Mouse (Mus musculus) retina, adult 2 months (tissue): ENCODE measurements around the gene Astn2.
"Not testable (repeated sequence)": the region's sequence is repeated elsewhere in the genome, so short reads cannot be mapped to it uniquely, and the experiment has no call there.

Experiments used
- DNase-seq: peaks from one replicate; pipeline ENCODE4 v3.0.0-alpha.2; 2012; ENCODE audit warnings: low read depth, low spot score

Gene Astn2

DNA sequence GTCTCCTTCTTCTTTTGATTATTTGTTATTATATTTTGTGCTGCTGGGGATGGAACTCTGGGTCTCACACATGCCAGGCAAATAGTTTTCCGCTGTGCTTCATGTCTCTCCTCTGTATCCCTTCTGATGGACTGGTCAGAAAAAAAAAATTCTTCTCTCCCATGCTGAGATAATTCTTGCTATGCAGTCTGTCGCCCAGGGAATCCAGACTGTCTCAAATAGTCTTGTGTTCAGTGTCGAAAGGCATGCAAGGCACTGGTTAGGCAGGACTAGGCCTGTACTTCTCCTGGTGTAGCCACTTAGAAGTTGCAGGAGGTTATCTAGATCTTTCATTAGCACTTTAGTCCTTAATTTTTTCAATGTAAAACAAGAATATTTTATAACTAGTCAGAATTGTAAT lies 642.8 kb downstream of the Astn2 start:
- DNase-seq: no peak

DNA sequence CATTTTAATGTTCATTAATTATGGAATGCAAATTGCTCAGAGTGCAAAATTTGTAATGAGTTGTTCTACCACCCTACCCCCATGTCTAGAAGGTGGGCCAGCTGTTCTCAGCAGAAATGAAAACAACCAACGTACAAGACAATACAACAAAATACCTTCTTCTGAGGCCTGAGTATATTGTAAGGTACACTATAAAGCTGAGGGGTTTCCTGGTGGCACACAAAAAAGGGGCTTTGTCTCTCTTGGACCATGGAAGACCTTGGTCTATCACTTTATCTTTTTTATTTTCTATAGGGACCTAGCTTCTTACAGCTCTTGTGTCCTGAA lies 645.6 kb downstream of the Astn2 start:
- no peak for DNase-seq

DNA sequence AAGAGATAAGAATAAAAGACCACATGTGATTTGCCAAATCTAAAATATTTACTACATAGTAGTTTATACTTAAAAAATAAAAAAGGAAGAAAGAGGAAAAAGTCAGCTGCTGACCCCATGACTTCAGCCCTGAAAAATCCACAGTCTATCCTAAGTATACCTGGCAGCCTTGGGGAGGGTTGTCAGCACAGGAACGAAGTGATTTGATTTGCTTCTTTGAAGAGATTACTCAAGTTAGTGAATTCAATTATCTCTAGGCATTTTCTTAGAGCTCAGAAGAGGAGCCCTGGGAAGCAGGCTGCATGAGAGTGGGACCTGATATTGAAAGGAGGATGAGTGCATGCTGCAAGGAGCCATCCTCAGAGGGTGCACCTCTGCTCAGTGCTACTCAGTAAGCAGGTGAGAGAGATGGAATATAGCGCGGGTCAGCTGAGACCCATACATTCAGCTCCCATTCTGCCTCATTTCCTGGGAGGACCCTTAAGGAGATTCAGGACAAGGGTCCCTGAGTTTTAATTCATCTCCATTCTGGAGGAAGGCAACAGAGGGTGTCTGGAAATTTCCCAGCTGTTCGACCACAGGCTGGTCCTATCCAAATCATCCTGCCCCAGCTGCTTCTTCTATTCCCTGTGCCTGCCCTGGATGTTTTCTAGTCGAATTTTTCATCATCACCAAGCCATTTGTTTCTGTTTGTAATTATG lies 646.1 kb downstream of the Astn2 start:
- DNase-seq: no peak

DNA sequence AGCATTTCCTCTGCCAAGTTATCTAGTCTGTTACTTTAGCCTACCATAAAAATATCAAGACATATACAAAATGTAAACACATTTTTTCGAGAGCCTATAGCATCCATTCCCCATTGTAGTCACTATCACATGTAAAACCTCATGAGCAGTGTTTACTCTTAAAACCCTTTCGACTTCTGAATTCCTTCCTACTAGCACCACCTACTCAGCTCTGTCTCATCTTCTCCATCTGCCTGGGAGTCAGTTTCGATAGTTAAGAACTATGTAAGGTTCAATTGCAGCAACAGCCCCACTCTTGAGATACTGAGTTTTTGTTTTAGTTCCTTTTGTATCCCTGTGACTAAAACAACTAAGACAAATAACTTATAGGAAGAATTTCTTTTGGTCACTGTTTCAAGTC lies 651.5 kb downstream of the Astn2 start:
- no peak for DNase-seq

DNA sequence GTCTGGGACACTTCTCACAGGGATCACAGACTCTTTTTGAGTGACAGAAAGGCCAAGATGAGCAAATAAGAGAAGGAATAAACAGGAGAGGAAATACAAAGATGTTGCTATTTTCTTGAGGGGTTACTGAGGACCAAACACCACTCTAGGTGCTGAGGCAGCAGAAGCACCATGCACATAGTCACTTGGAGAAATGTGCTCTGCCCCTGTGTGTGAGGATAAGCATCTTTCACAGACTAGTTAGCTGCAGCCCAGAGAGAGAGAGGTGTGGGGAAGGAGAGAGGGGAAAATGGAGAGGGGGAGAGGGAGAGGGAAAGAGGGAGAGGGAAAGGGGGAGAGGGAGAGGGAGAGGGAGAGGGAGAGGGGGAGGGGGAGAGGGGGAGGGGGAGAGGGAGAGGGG lies 659.6 kb downstream of the Astn2 start:
- no peak for DNase-seq

DNA sequence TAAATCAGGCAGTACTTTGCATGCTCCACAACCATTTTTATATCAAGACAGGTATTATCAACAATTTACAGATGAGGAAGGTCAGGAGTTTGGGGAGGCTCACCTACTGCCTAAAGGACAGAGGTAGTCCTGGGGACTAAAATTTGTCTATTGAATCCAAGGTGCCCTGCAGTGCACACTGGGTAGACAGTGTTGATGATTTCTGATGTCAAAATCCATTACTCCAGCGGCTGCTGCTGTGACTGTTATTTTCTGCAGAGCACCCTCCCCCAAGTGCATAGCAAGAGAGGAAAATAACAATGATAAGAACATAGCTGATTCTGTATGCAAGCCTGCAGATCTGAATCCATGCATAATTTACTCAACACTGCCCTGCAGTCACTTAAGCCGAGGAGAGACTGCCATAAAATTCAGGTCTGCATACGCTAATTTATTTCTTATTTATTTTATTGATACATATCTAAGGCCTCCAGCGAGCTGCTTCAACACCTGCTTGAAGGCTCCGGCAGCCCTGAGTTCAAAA lies 660.3 kb downstream of the Astn2 start:
- DNase-seq: no peak

DNA sequence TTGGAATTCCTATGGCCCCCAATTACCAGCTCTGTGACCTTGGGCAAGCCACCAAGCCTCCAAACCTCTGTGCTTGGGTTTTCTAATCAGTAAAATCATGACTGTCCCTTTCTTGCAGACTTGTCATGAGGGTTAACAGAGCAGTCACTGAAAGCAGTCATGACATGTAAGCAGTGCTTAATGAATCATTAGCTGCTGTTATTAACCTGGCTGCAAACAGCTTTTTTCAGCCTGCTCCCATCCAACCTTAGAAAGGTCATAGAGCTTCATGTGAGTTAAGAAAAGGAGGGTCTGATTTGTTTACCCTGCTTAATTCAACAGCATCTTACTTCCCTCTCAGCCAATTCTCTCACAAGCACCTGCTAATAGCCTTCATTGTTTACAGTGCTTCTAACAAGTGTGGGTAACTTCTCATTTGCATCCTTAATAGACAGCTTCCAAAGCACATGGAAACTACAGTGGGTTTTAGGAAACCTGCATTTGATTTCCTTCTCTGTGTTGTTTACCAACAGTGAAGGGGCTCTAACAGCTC lies 661.2 kb downstream of the Astn2 start:
- no peak for DNase-seq

DNA sequence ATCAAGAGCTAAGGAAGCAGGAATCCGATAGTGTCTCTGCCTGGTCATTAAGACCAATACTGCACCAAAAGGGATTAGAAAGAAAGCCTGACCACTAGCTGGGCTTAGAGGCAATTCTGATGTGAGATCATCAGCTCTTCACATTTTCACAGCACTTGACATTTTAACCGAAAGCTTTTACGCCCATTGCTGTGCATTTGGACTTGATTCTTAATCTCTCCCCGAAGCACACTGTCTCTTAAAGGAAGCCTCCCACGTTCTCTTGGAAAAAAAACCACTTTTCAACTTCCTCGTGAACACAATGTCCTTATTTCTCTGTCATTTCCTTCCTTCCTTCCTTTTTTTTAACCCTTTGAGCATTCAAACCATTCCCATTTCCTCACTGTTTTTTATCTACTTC lies 680.0 kb downstream of the Astn2 start:
- DNase-seq: no peak

DNA sequence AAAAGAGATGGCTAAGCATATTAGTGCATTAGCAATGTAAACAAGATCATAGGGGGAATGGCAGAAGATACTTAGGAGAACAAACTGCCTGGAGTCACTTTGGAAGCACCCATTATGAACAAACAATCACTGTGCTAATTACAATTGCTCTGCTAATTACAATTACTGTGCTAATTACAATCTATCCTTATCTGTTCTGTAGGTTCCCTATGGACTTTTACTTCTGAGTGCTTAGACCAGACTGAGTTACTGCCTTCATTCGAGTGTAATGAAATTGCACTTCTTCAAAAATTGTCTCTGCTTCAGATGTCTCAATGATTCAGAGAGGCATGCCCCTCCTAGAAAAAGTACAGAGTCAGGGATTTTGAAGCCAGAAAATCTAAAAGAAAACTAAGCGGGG lies 684.8 kb downstream of the Astn2 start:
- DNase-seq: no peak

DNA sequence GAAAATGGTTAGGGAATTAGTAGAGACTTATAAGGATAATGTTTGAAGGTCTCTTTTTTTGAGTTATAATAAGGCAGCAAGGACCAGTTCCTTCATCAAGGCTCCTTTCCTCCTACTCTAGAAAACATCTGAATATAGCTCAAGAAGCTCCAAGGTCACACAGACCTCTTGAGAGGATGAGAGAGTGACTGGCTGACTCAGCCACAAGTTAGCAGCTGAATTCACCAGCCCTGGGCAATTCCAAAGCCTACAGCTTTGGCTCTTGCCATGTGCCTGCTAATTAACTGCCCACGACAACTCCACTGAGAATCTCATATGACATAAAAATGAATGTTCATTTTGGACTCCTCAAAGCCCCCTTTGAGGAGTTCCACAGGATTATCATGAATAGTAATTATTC lies 686.5 kb downstream of the Astn2 start:
- DNase-seq: no peak

DNA sequence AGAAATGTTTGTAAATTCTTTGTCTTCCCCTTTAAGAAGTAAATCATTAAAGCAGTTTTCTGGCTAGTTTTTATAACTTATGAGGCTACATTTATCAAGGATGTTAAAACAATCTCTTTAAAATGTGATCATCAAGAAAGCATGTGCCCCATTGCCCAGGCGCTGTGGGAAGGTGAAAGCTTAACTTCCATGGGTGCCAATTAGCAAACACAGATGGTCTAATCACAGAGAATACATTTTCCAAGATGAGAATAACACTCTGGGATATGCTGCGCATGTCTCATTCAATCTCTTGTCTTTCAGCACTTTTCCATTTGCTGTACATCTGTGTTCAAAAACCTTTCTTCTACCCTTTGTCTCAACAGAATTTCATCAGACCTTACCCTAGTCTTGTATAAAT lies 688.3 kb downstream of the Astn2 start:
- no peak for DNase-seq

DNA sequence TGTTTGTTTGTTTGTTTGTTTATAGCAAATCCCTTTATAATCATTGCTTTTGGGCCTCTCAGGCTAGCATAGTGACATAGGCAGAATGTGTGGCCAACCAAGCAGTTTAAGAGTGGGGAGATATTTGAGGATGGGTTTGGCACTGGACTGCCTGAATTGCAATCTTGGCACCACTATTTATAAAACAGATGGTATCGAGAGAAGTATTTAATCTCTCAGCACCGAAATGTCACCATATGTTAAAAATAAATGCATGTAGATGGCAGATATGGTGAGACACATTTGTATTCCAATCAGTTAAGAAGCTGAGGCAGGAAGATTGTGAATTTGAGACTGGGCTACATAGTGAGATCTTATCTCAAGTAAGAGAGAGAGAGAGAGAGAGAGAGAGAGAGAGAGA lies 692.7 kb downstream of the Astn2 start:
- DNase-seq: no peak

DNA sequence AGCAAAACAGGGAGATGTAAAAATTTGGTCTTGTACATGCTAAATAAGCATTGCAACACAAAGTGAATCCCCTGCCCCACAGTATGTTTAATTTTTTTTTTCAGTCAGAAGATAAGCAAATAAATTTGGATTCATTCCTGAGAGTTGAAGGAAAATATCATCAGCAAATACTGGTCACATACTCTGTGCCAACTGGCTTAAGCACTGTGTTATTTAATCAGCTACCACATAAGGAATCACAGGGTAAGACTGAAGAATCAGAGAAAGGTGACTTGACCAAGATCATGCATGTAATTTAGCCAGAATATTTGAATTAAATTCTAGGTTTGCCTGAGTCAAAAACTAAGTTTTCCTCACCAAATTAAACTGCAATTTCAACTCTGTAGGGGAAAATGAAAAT lies 693.8 kb downstream of the Astn2 start:
- no peak for DNase-seq

DNA sequence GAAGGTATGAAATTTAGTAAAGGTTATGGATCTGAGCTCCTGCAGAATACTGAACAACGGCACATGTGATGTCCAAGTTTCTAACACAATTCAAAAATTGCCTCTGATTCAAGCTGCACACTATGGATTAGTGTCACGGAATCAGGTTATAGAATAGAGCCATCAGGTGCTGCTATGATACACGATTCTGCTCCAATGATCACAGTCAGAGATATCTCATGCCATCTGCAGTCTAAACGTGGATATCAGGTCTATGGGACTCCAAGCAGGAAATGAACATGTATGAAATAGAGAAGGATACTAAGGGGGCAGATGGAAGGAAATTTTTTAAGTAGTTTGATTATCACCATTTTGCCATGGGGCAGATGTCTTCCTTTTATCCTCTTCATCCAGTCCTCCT lies 702.6 kb downstream of the Astn2 start:
- no peak for DNase-seq

DNA sequence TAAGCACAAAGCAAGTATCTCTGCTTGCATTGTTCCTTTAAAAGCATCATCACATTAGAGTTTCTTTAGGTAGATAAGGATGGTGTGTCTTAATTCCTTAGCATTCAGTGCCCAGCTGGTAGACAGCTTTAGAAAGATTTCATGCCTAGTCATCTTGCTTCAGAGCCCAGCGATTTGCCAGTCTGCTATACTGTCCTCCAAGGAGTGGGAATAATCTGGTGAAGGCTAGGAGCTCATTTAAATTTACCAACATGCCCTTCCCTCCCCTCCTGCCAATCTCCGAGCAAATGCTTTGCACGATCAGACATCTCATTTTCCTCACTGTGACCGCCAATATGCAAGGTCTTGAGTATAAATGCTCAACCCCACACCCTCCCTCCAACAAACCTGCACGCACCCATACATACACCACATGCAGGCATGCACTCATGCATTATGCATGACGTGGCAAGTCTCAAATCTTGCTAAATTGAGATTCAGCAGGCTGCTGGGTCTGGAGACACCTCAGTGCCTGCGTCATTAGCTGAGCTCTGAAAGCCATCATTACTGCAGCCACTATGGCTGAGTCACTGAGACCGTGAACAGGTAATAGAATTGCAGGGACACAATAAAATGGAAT lies 704.6 kb downstream of the Astn2 start:
- no peak for DNase-seq

DNA sequence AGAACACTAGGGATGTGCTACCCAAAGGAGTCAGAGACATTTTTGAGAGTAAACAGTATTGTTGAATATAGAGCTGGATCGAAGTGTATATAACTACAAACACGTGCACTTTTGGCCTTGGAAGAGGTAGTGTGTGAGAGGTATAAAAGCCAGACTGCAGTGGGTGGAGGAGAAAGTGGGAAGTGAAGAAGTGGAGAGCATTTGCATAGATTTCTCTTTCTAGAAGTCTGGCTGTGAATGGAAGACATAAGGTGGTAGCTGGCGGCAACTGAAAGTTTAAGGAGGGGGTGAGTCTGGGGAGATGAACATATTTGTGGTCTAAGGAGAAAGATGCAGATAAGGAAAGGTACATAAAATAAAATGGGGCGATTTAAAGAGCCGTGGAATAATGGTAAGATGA lies 709.2 kb downstream of the Astn2 start:
- DNase-seq: no peak

DNA sequence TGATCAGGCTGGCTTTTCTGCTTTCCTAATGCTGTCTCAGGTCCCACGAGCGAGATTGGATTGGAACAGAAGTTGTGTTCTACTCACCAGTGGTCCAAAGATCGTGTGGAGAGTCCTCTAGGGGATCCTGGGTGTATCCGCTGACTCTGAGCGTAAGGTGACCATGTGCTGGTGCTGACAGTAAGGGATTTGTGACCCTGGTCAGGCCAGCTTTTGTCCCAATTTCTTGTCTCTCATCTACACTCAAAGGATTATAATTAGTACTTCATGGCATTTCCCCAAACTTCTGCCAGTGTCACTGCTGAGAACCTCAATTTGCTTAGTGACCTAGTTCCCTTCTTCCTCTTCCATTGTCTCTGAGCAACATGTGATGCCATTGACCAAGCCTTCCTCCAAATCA lies 710.4 kb downstream of the Astn2 start:
- DNase-seq: no peak

DNA sequence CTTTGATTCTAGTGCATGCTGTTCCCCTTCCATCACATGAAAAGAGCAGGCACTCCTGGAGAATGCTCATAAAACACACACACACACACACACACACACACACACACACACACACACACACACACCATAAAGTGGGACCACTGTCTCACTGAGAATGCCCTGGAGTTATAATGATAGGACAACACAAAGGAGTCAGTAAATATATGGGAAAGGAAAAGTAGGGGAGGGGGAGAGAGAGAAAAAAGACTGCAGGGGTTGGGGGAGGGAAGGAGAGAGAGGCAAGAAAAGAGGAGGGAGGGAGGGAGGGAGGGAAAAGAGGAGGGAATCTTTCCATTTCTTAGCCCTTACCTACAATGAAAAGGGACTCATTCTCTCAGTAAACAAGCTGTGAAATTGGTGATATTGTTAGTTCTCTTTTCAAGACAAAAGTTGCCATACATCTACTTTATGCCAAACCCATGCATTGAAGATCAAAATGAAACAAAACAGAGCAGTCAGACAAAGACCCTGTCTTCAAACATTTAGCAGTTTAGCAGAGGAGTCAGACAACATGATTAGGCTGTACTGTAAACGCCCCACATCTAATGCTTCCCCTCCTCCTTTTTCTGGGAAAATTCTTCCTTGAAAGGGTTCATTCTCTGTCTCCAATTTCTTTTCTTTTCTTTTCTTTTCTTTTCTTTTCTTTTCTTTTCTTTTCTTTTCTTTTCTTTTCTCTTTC lies 717.2 kb downstream of the Astn2 start:
- no peak for DNase-seq

DNA sequence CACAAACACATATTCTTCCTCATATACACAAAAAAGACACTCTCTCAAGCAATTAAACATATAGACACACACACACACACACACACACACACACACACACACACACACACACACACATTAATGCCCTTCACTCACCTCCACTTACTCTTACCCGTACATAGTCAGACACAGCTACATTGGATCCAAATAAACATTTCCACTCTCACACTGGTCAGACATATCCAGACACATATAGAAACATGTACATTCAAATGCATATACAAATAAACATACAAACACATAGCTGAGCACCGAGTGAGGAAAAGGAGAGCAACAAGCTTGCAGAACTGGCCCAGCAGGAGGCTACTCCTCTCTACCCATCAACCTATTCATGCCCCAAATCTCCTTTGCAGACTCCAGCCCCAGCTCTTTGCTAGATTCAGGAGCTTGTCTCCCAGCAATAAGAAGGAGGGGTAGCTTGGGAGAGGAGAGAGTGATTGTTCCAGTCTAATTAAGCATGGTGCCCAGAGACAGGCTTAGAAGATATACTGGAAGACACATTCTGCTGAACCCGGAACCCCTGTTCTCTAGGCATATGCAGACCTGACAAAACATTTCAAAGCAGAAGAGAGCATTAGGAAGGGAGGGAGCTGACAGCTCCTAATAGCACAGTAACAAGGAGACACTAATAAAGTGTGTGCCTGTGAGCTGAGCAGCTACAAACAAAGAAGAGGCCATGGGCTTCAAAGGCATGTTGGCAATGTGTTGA lies 718.0 kb downstream of the Astn2 start:
- no peak for DNase-seq

DNA sequence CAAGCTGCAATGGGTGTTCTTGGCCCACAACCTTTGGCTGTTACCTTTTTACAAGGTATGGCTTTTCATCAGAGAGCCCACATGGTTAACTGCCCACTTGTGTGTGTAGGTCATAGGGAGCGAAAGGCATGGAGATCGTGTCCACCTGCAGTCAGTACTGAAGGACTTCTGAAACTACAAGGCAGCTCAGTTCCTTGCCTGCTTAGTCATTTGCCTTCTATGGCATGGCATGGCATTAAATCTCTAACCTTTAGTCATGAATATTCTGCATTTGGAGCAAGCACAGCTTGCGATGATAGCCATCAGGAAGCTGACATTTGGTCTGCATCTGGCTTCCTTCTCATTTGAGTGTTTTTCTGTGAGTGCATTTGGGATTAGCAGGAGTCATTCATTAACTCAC lies 720.0 kb downstream of the Astn2 start:
- no peak for DNase-seq

DNA sequence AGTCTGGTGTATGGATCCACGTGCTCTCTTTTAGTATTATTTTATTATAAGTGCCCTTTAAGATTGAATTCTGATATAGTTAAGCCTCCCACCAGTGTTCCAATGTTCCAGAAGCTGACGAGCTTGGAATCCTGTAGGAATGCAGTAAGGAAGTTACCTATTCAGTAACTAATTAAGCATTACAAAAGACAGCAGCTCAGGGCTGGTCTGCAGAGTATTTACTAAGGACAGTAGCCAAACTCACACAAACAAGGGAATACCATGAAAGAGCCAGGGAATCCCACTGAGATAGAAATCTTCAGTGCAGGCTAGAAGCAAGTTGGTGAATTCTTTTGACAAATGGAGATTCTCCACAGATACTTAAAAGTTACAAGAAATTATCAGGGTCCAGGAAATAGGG lies 724.6 kb downstream of the Astn2 start:
- DNase-seq: not testable (repeated sequence)

DNA sequence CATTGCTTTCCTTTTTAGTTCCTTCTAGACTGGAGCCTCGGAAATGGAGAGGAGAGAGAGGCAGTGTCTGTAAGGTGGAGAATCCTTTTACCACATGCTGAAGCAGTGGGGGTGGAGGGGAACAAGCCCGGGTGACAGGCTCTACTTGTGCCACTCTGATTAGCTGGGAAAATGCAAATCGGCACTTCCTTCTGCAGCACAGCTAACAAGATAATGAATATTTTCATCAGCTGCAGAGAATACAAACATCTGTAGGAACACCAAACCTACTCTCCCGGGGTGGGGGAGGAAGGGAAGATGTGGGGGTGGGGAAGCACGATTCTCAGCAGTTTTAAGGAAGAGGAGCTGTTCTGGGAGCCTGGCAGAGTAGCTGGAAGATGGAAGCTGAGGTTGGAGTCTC lies 725.5 kb downstream of the Astn2 start:
- DNase-seq: no peak
